Mouse (Mus musculus): ENCODE data around the gene Arl8b. TPM values are rescaled to one million over a fixed set of nuclear protein-coding genes. Genes with fewer than 3 reads are reported as not detected.

Gene Arl8b
- polyA plus RNA-seq, 1 experiment from 2014 or later: 91.0 TPM

DNA sequence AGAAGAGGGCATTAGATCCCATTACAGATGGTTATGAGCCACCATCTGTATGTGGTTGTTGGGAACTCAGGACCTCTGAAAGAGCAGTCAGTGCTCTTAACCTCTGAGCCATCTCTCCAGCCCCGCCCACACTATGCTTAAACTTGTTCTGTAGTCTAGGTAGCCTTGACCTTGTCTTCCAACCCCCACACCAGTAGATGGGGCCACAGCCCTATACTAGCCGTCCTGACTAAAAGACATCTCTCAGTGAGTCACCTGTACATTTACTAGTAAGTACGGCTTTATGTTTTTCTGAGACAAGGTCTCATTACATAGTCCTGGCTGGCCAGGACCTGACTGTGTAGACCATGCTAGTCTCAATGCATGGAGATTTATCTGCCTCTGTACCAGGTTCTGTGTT is 12.0 kb upstream of the Arl8b start:
- no peak overlapping the region for H3K4me2 ChIP-seq
- 92% methylated on average over 3 of the region's 3 CpGs for WGBS

DNA sequence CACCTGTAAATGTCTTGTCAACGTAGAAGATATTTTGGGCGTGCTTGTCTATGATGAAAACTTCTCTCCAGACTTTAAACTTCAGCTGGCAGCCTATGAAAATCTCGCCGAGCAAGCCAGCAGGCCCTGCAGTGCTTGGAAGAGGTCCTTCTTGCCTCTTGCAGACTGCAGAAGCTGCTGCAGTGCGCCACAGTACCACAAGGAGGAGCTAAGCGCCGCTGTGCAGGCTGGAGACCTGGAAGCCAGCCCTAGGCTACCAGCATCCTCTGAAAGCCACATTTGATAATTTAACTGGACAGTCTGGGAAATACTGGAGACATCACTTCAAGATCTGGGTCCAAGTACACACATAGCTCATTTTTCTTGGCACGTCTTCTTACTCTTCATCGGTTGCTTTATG is 10.0 kb upstream of the Arl8b start:
- H3K27me3 ChIP-seq (replicated peaks): no peaks in the 10 kb centered on the region
- no peak overlapping the region for H3K4me3 ChIP-seq
- 0 out of 2 replicates have a peak, but pooled peaks have one; percentile 62 for ATAC-seq (replicated peaks)
- no peak overlapping the region for H3K27ac ChIP-seq
- H3K4me1 ChIP-seq: no peaks in the 10 kb centered on the region
- H3K4me2 ChIP-seq: no peak overlapping the region
- H3K9ac ChIP-seq: no peak overlapping the region
- no peaks in the 10 kb centered on the region for H3K9me3 ChIP-seq
- no peaks in the 10 kb centered on the region for H3K36me3 ChIP-seq (replicated peaks)
- 18% methylated on average over 9 of the region's 9 CpGs for WGBS

More for the DNA sequence above, 12.0 kb upstream of the Arl8b start:
- H3K36me3 ChIP-seq (replicated peaks): no peaks in the 10 kb centered on the region
- H3K9me3 ChIP-seq: no peaks in the 10 kb centered on the region
- H3K9ac ChIP-seq: no peak overlapping the region
- H3K4me1 ChIP-seq: no peaks in the 10 kb centered on the region
- no peak overlapping the region for H3K27ac ChIP-seq
- no peaks in the 10 kb centered on the region for H3K27me3 ChIP-seq (replicated peaks)
- ATAC-seq (replicated peaks): no peak
- no peak overlapping the region for H3K4me3 ChIP-seq

DNA sequence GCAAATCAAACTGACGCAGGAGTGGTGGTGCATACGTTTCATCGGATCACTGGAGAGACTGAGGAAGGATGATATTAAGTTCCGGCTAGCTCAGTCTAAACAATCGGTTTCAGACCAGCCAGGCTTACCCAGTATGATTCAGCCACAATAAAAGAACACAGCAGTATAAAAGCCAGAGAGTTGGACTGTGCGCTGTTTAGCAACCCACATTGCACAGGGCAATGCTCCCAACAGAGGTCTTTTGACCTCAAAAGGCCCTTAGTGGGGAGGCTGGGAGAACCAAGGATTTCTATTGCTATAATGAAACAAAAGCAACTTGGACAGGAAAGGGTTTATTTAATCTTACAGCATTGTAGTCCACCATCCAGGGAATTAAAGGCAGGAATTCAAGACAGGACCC is 9.4 kb upstream of the Arl8b start:
- Histone ChIP-seq H3K9me3 (no peaks in the 10 kb centered on the region), H3K27me3 (replicated peaks) (no peaks in the 10 kb centered on the region), H3K4me1 (no peaks in the 10 kb centered on the region), H3K36me3 (replicated peaks) (no peaks in the 10 kb centered on the region), H3K4me2 (no peak overlapping the region), H3K9ac (no peak overlapping the region), H3K4me3 (no peak overlapping the region), H3K27ac (no peak overlapping the region)
- no peak for ATAC-seq (replicated peaks)
- 84% methylated on average over 6 of the region's 6 CpGs for WGBS

DNA sequence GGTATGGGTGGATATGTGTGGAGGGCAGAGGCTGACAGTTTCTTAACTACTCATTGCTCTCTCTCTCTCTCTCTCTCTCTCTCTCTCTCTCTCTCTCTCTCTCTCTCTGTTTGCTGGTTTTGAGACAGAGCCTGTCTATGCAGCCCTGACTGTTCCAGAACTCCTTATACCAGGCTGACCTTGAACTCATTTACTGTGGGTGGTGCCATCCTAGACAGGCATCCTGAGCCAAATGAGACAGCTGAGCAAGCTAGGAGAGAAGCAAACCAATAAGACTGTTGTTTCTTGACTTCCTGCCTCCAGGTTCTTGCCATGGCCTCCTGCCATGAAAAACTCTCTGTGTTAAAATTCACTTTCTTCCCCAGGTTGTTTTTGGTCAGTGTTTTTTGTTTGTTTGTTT is 6.6 kb upstream of the Arl8b start:
- Histone ChIP-seq H3K4me1 (no peaks in the 10 kb centered on the region), H3K4me2 (no peak overlapping the region), H3K27ac (no peak overlapping the region), H3K9ac (no peak overlapping the region), H3K4me3 (no peak overlapping the region), H3K36me3 (replicated peaks) (no peaks in the 10 kb centered on the region), H3K27me3 (replicated peaks) (no peaks in the 10 kb centered on the region), H3K9me3 (no peaks in the 10 kb centered on the region)
- ATAC-seq (replicated peaks): no peak

DNA sequence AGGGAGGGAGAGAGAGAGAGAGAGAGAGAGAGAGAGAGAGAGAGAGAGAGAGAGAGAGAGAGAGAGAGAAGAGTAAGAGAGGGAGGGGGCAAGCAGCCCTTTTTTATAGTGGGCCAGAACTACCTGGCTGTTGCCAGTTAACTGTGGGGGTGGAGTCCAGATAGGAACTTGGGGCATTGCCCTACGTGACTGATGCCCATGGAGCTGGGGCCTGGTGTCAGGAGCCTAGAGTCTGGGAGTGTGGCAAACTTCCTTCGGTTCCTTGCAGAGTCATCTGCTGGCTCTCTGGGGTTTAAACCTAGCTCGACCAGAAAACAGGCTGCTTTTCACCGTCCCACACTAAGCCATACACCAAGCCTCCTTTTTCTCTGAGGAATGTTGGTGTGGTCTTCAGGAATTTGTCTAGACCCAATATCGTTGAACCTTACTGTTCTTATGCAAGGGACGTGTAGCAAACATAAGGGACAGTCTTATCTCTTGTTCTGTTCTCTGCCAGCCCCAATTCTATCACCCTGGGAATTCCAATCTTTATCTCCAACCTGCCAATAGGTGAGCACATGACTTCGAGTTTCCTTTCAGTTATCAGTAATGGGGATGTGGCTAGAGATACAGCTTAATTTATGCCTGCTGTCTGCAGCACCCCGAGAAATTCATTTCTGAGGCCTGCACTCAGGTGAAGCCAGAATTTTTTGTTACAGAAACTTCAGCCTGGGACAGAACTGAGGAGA is 5.2 kb upstream of the Arl8b start:
- H3K9me3 ChIP-seq: no peaks in the 10 kb centered on the region
- no peak overlapping the region for H3K4me3 ChIP-seq
- H3K36me3 ChIP-seq (replicated peaks): no peaks in the 10 kb centered on the region
- WGBS: 72% methylated on average over 8 of the region's 8 CpGs
- no peaks in the 10 kb centered on the region for H3K4me1 ChIP-seq
- no peaks in the 10 kb centered on the region for H3K27me3 ChIP-seq (replicated peaks)
- no peak overlapping the region for H3K9ac ChIP-seq
- no peak for ATAC-seq (replicated peaks)
- no peak overlapping the region for H3K27ac ChIP-seq
- no peak overlapping the region for H3K4me2 ChIP-seq

DNA sequence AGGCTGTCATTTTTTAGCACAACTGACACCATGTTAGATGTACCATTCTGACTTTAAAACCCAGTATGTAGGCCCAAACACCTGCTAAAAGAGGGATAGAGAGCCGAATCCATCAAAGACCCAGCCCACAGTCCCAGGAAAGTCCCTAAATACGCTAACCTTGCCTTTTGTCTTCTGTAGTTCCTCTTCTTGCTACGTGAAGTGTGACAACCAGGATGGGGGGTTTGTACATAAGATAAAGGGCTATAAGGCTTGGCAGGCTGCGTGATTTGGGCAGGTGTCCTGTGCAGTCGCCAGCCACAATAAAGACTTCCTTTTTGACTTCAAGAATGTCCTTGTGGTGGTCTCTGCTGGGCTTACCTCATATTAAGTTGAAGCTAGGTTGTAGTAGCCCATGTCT is 4.5 kb upstream of the Arl8b start:
- H3K4me2 ChIP-seq: no peak overlapping the region
- H3K36me3 ChIP-seq (replicated peaks): no peaks in the 10 kb centered on the region
- no peaks in the 10 kb centered on the region for H3K4me1 ChIP-seq
- ATAC-seq (replicated peaks): no peak
- no peak overlapping the region for H3K27ac ChIP-seq
- H3K27me3 ChIP-seq (replicated peaks): no peaks in the 10 kb centered on the region
- H3K9ac ChIP-seq: no peak overlapping the region
- no peak overlapping the region for H3K4me3 ChIP-seq
- WGBS: 72% methylated on average over 5 of the region's 5 CpGs
- no peaks in the 10 kb centered on the region for H3K9me3 ChIP-seq

DNA sequence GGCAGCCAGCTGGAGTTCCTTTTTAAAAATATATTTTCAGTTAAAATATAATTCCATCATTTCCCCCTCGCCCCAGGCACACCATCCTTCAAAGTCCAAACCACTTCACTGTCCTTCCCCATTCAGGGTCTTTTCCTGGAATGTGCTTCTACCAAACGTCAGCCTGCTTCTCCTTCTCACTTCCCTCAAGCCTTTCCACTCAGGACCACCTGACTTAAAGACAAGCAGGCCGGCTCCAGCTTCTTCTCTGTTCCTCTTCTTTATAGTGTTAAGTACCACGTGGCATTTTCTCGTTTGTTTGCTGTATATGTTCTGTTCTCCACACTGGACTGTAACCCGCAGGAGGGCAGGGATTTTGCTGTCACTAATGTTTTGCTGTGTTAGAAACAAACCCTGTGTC is 1.0 kb upstream of the Arl8b start:
- 62% methylated on average over 6 of the region's 6 CpGs for WGBS
- no peak for ATAC-seq (replicated peaks)
- H3K36me3 ChIP-seq (replicated peaks): no peaks in the 10 kb centered on the region
- H3K9ac ChIP-seq: no peak overlapping the region
- H3K9me3 ChIP-seq: no peaks in the 10 kb centered on the region
- no peak overlapping the region for H3K4me2 ChIP-seq
- H3K4me3 ChIP-seq: no peak overlapping the region
- no peak overlapping the region for H3K27ac ChIP-seq
- H3K27me3 ChIP-seq (replicated peaks): no peaks in the 10 kb centered on the region
- H3K4me1 ChIP-seq: peaks cover 25% of the 10 kb centered on the region

DNA sequence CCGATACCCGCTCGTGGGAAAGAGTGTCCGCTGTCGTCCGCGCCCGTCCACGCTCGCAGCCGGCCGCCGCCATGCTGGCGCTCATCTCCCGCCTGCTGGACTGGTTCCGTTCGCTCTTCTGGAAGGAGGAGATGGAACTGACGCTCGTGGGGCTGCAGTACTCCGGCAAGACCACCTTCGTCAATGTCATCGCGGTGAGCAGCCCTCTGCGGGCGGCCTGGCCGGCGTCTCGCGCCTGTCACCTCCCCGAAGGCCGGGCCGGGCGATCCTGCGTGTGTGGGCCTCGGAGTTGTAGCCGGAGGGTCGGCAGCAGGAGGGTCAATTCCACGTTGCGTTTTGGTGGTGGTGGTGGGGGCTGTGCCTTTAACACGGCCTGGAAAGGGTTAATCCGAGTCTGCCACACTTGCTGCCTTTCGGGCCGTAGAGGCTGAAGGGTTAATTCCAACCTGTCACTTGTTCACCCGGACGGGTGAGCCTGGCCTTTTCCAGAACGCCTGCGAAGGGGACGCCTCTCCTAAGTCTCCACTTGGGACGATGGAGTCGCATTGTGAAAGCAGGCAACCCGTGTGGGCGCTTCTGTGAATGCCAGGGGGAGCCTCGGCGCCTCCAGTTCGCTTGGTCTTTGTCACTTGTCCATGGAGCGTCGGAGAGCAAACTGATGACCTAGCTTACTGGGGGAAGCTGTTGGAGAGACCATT is 434 bp downstream of the Arl8b start:
- Histone ChIP-seq H3K4me3 (peak overlapping the region; percentile 95), H3K27me3 (replicated peaks) (no peaks in the 10 kb centered on the region), H3K36me3 (replicated peaks) (no peaks in the 10 kb centered on the region), H3K9ac (peak overlapping the region; percentile 99), H3K9me3 (no peaks in the 10 kb centered on the region), H3K27ac (peak overlapping the region; percentile 86), H3K4me2 (peak overlapping the region; percentile 78), H3K4me1 (peaks cover 27% of the 10 kb centered on the region)
- peak; percentile 85 for ATAC-seq (replicated peaks)
- under 1% methylated on average over 57 of the region's 57 CpGs for WGBS

DNA sequence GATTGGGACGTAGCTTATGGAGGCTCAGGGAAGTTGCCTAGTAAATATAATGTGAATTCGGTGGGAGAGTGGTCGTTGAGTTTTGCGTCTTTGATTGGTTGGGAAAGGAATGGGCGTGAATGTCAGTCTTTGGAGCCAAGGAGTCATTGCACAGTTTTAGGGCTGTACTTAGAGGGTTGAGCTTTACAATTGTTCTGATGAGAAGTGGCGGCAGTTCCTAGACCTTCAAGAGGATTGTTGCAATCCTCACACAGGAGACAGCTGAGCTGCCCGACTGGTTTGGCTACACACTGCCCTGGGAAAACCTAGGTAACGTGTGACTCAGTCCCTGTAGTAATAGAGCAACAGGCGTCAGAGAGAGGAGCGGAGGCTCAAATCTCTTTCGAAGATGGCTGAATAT is 1.2 kb downstream of the Arl8b start:
- Histone ChIP-seq H3K4me2 (peak overlapping the region; percentile 78), H3K9ac (peak overlapping the region; percentile 99), H3K36me3 (replicated peaks) (no peaks in the 10 kb centered on the region), H3K4me3 (peak overlapping the region; percentile 95), H3K9me3 (no peaks in the 10 kb centered on the region), H3K27ac (no peak overlapping the region), H3K4me1 (peaks cover 27% of the 10 kb centered on the region), H3K27me3 (replicated peaks) (no peaks in the 10 kb centered on the region)
- ATAC-seq (replicated peaks): no peak
- 34% methylated on average over 11 of the region's 11 CpGs for WGBS

DNA sequence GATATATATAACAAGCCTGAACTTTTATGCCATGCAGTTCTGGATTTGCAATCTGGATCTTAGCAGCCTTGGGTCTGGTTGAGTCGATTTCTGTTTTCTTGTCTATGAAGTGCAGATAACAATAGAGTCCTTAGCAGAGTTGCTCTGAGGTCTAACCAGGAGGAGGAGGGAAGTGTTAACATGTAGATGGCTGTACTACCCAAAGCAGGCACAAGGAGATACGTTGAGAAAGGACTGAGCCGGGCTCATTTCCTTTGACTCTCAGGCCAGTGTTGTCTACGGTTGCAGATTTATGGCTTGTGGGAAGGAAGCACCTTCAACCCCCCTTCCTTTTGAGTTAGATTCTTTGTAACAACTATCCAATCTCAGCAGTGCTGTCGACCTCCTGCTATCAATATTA is 1.9 kb downstream of the Arl8b start:
- Histone ChIP-seq H3K9me3 (no peaks in the 10 kb centered on the region), H3K36me3 (replicated peaks) (no peaks in the 10 kb centered on the region), H3K27ac (no peak overlapping the region), H3K4me3 (peak overlapping the region; percentile 95), H3K9ac (0 out of 2 replicates have a peak overlapping the region, but pooled peaks have one; percentile 99), H3K27me3 (replicated peaks) (no peaks in the 10 kb centered on the region), H3K4me2 (peak overlapping the region; percentile 78), H3K4me1 (peaks cover 27% of the 10 kb centered on the region)
- WGBS: 75% methylated on average over 5 of the region's 5 CpGs
- no peak for ATAC-seq (replicated peaks)

DNA sequence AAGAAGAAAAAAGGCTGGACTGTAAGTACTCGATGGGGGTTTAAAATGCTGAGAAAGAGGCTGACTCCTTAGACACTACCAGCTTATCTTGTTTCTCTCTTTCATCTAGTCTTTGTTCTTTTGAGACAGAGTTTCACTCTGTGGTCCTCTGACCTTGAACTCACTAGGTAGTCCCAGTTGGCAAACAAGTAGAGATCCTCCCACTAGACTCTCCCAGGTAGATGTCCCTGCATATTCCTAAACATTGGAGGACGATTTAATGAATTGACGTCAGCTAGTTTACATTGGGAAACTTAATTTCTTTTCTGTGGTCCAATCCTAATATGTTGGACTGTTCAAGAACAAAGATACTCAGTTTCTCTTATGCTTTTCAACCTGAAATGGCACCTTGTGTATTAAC is 2.7 kb downstream of the Arl8b start:
- H3K4me2 ChIP-seq: no peak overlapping the region
- no peaks in the 10 kb centered on the region for H3K27me3 ChIP-seq (replicated peaks)
- H3K4me3 ChIP-seq: no peak overlapping the region
- H3K36me3 ChIP-seq (replicated peaks): no peaks in the 10 kb centered on the region
- ATAC-seq (replicated peaks): no peak
- H3K9ac ChIP-seq: no peak overlapping the region
- no peak overlapping the region for H3K27ac ChIP-seq
- 91% methylated on average over 3 of the region's 3 CpGs for WGBS
- no peaks in the 10 kb centered on the region for H3K9me3 ChIP-seq
- peaks cover 27% of the 10 kb centered on the region for H3K4me1 ChIP-seq

DNA sequence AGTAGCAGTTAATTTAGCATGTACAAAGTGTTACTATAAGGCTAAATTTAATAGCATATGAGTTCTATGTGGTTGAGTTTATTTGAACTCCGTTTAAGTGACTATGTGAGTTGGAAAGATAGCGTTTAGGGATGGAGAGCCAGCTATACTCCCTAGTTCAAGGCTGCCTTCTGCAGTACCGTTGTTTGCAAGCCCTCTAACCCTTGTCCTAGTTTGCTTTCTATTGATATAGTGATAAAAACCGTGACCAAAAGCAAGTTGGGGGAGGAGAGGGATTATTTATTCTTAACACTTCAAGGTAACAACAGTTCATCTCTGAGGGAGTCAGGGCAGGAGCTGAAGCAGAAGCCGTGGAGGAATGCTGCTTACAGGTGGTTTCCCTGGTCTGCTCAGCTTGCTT is 8.6 kb downstream of the Arl8b start:
- H3K36me3 ChIP-seq (replicated peaks): no peaks in the 10 kb centered on the region
- no peak overlapping the region for H3K4me2 ChIP-seq
- H3K27me3 ChIP-seq (replicated peaks): no peaks in the 10 kb centered on the region
- 75% methylated on average over 5 of the region's 5 CpGs for WGBS
- no peak overlapping the region for H3K9ac ChIP-seq
- H3K9me3 ChIP-seq: no peaks in the 10 kb centered on the region
- no peak for ATAC-seq (replicated peaks)
- H3K4me3 ChIP-seq: no peak overlapping the region
- no peak overlapping the region for H3K27ac ChIP-seq
- H3K4me1 ChIP-seq: peaks cover 4% of the 10 kb centered on the region

DNA sequence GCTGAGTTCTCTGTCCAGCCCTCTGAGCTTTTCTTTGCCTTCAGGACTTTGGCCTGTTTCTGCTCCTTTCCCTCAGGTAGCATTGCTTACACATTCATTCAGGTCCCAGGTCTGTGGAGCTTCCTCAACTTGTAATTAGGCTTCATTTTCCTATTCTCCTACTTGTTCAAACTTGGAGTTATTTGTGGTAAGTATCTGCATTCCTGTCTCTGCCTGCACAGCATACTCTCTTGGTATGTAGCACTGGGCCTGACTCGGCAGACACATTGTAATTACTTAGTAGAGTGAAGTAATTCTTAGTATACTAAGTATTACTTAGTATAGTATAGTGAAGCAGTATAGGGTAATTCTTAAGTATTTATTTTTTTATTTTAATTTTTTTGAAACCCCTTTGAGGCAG is 13.0 kb downstream of the Arl8b start:
- WGBS: 93% methylated on average over 1 of the region's 1 CpGs
- Histone ChIP-seq H3K36me3 (replicated peaks) (no peaks in the 10 kb centered on the region), H3K9me3 (no peaks in the 10 kb centered on the region), H3K4me3 (no peak overlapping the region), H3K9ac (no peak overlapping the region), H3K27me3 (replicated peaks) (no peaks in the 10 kb centered on the region), H3K4me1 (peaks cover 5% of the 10 kb centered on the region), H3K4me2 (no peak overlapping the region), H3K27ac (no peak overlapping the region)
- ATAC-seq (replicated peaks): no peak
